Mouse (Mus musculus) inflammation-experienced regulatory T-cells (primary cell): ENCODE results near the gene Gm3409. TPM values are rescaled to one million over a fixed set of nuclear protein-coding genes. Genes with fewer than 3 reads are reported as not detected.

Experiments
- polyA plus RNA-seq, 2 experiments: library from polyadenylated mRNA; unstranded; fragments of 100-300 nt; shearing (Covaris generic); gene quantifications; one replicate each; pipeline ENCODE4 v1.2.1; 2017

Gm3409 gene
- polyA plus RNA-seq, result not detected

GRCm38 (mm10) chr5:146537347-146537746 is at the start of gene Gm3409:
TSS of gene Gm3409 (plus strand) at chr5:146537647.

GRCm38 (mm10) chr5:146491063-146491462 is 46.4 kb upstream of the Gm3409 start, which contains the start of gene Gm6370:
TSS of gene Gm6370 (plus strand) at chr5:146491363.

GRCm38 (mm10) chr5:146502099-146502498 is 35.3 kb upstream of the Gm3409 start, which contains the start of gene 4930449I24Rik:
TSS of gene 4930449I24Rik (plus strand) at chr5:146502399.

GRCm38 (mm10) chr5:146513823-146514222 is 23.6 kb upstream of the Gm3409 start, which contains the start of gene Gm3402:
TSS of gene Gm3402 (plus strand) at chr5:146514123.

GRCm38 (mm10) chr5:146525501-146525900 is 11.9 kb upstream of the Gm3409 start, which contains the start of gene Gm3404:
TSS of gene Gm3404 (plus strand) at chr5:146525801.

GRCm38 (mm10) chr5:146555836-146556235 is 18.4 kb downstream of the Gm3409 start, which contains the start of gene Gm3415:
TSS of gene Gm3415 (plus strand) at chr5:146556136.

GRCm38 (mm10) chr5:146584478-146585306 is 47.2 kb downstream of the Gm3409 start, which contains the start of gene Gpr12:
TSS of gene Gpr12 (minus strand) at chr5:146585239.

Other genes starting within 250 kb of the Gm3409 start
- gene Wasf3, start 152.7 kb upstream of the Gm3409 start, polyA plus RNA-seq, result under 1 TPM; 0.04 to 0.09 TPM
- under 1 TPM in 1 of 2 experiments, not detected in 1; 0.33 TPM for gene Gm6408, start 55.7 kb upstream of the Gm3409 start, polyA plus RNA-seq
- gene Gm6370, start 46.3 kb upstream of the Gm3409 start, polyA plus RNA-seq, result not detected
- gene 4930449I24Rik, start 35.2 kb upstream of the Gm3409 start, polyA plus RNA-seq, result not detected
- not detected for gene Gm3402, start 23.5 kb upstream of the Gm3409 start, polyA plus RNA-seq
- not detected for gene Gm3404, start 11.8 kb upstream of the Gm3409 start, polyA plus RNA-seq
- not detected for gene Gm3415, start 18.5 kb downstream of the Gm3409 start, polyA plus RNA-seq
- under 1 TPM in 1 of 2 experiments, not detected in 1; 0.17 TPM for gene Gpr12, start 47.6 kb downstream of the Gm3409 start, polyA plus RNA-seq